Mouse (Mus musculus): ENCODE results near the gene Nek11.

Nek11 gene

GRCm38 (mm10) chr9:105313250-105313649 is 82.1 kb downstream of the Nek11 start:
- no peak for DNase-seq (ENCODE audit: low read depth in 2 of 2, low spot score in 2 of 2)

GRCm38 (mm10) chr9:105312686-105313085 is 82.6 kb downstream of the Nek11 start:
- DNase-seq (ENCODE audit: low read depth in 2 of 2, low spot score in 2 of 2), result no peak

DNA sequence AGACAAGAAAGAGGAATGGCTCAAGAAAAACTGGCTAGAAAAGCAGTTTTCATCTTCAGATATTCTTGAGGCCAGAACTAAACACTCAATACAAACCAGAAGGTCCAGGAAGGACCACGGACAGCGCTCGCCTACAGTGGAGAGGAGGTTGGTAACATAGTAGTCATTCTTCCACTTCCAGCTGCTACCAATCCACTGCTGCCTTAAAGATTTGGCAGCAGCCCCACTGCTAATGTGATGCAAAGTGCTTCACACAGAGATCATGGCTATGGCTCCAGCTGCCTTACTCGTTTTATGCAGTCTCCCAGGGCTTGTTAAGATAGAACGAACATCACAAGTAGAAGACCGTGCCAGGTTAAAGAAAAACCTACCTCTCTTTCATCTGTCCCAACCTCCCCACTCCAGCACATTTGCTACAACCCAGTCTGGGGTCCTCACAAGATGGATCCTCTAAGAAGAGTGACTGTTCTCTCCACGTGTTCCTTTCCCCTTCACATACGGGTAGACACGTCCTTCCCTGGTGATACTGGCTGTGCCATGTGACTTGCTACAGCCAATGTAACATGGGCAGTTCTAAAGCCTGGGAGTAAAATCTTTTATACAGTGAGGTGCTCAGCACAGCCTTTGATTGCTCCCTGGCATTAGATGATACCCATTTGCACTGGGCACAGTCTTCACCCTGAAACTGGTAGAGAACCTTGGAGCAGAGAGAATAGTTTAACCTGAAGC is 85.6 kb downstream of the Nek11 start:
- no peak for DNase-seq (ENCODE audit: low read depth in 2 of 2, low spot score in 2 of 2)

DNA sequence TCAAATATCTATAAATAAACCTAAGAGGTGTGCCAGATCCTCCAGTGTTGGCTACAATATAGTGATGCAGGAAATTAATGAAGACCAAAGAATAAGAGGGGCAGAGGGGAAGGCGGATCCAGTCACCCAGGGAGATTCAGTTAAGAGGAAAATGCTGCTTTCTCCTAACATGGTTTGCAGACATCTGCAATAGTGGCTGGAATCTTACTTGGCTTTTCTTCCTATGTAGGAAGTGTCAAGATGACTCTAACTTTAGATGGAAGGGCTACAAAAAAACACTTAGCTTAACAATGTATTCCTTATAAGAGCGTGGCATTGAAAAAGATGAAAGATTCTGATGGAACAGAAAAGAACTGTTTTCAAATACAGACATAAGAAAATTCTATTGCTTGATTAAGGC is 89.3 kb downstream of the Nek11 start:
- DNase-seq (ENCODE audit: low read depth in 2 of 2, low spot score in 2 of 2), result no peak

DNA sequence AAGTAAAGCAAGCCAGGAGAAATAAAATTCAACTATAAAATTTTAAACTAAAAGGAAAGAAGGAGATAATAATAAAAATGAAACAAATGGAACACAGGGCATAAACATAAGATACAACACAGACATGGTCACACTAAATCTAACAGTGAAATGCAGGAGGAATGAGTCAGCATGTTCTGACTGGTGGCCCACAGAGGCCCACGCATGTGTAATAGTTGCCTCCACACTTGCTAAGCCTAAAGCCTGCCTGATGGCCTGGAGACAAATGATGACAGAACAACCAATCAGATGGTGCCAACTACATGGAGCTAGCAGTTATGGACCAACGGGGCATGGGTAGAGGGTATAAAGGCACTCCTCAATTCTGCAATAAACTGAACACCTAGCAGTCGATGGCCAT is 93.1 kb downstream of the Nek11 start:
- no peak for DNase-seq (ENCODE audit: low read depth in 2 of 2, low spot score in 2 of 2)

GRCm38 (mm10) chr9:105301396-105301795 is 93.9 kb downstream of the Nek11 start:
- no peak for DNase-seq (ENCODE audit: low read depth in 2 of 2, low spot score in 2 of 2)

GRCm38 (mm10) chr9:105300738-105301325 is 94.5 kb downstream of the Nek11 start:
- DNase-seq (ENCODE audit: low read depth in 2 of 2, low spot score in 2 of 2), result no peak

- DNase-seq (ENCODE audit: low read depth in 2 of 2, low spot score in 2 of 2), result no peak
Observed at GRCm38 (mm10) chr9:105284670-105285069, 110.7 kb downstream of the Nek11 start.

DNA sequence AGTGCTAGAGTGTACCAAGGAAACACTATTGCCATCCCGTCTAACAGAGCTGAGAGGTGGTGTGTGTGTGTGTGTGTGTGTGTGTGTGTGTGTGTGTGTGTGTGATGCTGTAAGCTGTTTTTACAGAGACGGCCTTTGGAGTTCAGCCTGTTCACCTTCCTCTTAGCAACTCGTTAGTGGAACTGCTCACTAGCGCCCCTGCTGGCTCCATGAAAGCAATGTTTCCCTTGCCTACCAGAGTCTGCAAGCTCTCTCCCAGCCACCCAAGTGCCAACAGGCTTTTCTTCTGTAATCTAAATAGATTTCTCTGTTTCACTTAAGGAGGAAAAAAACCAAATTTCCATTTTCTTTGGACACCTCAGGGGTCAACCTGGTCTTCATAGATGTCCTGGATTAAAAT is 112.6 kb downstream of the Nek11 start:
- DNase-seq (ENCODE audit: low read depth in 2 of 2, low spot score in 2 of 2), result no peak

DNA sequence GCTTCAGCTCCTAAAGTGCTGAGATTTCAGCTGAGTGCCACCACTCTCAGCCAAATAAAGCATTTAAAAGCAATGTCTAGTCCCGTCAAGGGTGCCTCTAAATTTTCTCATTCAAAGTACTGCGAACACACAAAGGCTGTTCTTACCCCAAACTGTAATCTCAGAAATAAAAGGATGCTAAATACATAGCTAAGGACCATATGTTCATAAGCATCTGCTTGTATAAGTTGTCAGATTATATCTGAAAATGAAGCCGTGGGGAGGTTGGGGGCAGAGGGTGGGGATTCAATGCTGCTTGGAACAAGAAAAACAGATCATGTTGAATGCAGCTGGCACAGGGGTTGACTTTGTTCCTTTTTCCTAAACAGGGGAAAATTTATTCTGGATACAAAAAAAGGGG is 120.4 kb downstream of the Nek11 start:
- DNase-seq (ENCODE audit: low read depth in 2 of 2, low spot score in 2 of 2), result no peak

DNA sequence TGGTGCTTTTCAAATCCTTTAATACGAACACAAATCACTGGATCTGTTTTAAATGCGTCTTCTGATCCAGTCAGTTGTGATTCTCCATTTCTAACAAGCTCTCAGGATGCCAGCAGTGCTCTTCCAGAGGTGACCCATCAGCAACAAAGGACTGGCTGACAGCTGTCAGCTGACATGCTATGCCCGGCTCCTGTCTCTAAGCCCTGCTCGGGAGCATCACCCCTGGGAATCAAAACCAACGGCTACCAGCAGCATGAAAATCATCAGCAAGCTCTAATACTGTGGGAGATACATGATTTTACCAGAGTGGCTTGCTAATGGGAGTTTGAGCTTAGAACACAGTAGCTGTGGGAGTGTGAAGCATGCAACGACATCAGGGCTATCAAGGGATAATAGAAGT is 121.0 kb downstream of the Nek11 start:
- DNase-seq (ENCODE audit: low read depth in 2 of 2, low spot score in 2 of 2), result no peak

GRCm38 (mm10) chr9:105272241-105272640 is 123.1 kb downstream of the Nek11 start:
- DNase-seq (ENCODE audit: low read depth in 2 of 2, low spot score in 2 of 2), result no peak

GRCm38 (mm10) chr9:105263140-105263539 is 132.2 kb downstream of the Nek11 start:
- DNase-seq (ENCODE audit: low read depth in 2 of 2, low spot score in 2 of 2), result no peak

DNA sequence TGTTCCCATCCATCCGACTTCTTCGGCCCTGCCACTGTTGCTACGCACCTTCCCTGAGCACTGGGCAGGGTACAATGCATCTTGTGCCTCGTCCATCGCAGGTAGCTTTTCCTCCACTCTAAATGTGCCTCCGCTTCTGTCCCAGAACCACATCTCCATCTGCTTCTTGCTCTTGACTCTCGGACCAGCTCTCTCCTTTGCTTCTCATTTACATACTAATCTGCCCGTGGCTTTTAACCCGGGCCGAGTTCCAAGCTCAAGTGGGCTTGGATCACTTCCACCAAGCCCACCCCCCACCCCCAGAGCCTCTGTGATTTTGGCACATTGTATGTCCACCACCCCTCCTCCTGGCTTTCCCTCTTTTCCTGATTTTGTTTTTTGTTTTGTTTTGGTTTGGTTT is 137.7 kb downstream of the Nek11 start:
- DNase-seq (ENCODE audit: low read depth in 2 of 2, low spot score in 2 of 2), result no peak

DNA sequence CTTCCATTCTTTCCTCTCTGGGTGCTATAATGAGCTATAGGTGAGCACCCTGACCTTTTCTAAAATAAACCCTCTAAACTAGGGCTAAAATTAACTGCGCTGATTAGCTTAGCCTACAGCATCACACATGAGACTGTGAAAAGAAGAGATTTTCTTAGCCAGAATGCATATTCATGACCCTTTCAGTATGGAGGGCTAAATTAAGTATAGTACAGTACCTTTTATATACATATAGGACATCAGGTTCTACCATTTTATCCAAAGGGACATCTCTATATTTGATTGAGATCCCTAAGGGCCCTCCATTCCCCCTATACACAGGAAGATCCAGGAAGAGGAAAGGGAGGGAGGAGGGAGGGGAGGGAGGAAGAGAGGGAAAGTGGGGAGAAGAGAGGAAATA is 141.2 kb downstream of the Nek11 start:
- no peak for DNase-seq (ENCODE audit: low read depth in 2 of 2, low spot score in 2 of 2)

GRCm38 (mm10) chr9:105252349-105253041 is 142.8 kb downstream of the Nek11 start:
- DNase-seq (ENCODE audit: low read depth in 2 of 2, low spot score in 2 of 2), result no peak

DNA sequence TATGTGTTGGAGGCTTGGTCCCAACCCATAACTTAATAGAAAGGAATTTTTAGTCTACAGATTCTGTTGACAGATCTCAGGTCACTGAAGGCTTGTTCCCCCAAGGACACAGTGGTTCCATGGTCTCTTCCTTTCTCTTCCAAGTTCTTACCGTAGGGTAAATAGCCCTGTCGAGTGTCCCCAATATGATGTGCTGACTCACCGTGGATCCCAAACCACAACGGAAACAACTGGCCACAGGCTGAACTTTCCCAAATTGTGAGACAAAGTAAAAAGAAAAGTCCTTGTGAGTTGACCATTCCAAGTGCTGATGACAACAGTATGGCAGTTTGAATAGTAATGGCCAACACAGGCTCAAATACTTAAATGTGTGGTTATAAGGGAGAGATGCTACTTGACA is 144.1 kb downstream of the Nek11 start:
- DNase-seq (ENCODE audit: low read depth in 2 of 2, low spot score in 2 of 2), result no peak

- no peak for DNase-seq (ENCODE audit: low read depth in 2 of 2, low spot score in 2 of 2)
Observed at GRCm38 (mm10) chr9:105244024-105244423, 151.3 kb downstream of the Nek11 start.

DNA sequence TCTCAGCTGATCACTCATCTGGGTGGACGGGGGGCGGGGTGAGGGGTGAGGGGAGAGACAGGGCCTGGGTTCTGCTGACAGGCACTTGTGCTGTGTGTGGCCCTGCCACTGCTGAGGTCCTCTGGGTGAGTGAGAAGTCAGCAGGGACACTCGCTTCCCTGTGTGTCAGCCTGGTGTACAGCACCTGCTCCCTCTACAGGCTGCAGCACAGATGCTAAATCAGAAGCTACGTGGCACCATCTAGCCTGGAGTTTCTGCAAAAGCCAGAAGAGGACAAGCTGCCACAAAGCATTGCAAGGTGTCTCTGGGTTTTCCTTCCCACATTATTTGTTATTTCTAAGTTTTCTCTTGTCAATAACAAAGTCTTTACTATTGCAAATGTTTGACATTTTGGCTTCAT is 180.9 kb downstream of the Nek11 start:
- no peak for DNase-seq (ENCODE audit: low read depth in 2 of 2, low spot score in 2 of 2)

DNA sequence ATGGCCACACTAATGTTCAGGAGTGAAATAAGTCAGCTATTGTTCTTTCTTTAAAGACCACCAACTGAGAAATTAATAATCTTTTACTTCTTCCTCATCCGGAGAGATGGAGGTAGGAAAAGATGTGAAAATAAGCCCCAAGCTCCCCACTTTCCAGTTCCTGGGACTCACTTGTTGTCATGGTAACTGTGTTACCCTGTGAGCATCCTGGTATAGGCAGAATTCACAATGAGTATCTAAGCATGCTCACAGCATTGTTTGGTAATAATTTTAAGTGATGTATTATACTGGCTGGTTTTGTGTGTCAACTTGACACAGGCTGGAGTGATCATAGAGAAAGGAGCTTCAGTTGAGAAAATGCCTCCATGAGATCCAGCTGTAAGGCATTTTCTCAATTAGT is 195.0 kb downstream of the Nek11 start:
- DNase-seq (ENCODE audit: low read depth in 2 of 2, low spot score in 2 of 2), result no peak

DNA sequence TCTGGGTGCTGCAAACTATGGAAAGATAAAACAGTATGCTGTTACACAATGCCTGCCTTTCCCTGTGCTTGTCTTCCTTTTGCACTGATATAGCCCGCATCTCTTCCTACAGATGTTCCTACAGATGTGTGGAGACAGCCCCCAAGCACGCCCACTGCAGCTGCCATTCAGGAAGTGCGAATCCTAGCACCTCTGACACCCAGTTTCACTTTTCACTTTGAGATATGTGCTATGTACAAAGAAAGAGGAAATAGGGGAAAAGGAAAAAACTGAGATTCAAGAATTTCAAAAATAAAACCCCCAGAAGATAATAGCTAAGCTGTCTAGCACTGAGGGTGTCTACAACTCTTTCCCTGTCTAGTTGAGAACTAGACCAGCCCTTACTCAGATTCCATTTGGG is 208.6 kb downstream of the Nek11 start:
- no peak for DNase-seq (ENCODE audit: low read depth in 2 of 2, low spot score in 2 of 2)

DNA sequence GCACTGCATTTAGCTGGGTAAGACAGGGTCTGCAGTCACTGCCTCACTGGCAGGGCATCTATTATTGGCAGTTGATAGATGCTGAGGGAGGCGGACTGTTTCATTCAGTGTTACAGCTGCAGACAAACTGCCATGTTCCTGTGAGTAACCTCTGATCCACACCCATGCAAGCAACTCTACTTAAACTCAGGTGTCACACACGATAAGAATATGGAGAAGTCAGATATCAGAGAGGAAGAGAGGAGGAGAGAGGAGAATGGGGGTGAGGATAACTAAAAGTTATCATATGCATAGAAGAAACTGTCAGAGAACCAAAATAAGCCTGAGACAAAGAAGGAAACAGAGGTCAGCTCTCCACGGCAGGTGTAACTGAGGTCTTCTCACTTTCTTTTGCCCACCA is 212.9 kb downstream of the Nek11 start:
- DNase-seq (ENCODE audit: low read depth in 2 of 2, low spot score in 2 of 2), result no peak

DNA sequence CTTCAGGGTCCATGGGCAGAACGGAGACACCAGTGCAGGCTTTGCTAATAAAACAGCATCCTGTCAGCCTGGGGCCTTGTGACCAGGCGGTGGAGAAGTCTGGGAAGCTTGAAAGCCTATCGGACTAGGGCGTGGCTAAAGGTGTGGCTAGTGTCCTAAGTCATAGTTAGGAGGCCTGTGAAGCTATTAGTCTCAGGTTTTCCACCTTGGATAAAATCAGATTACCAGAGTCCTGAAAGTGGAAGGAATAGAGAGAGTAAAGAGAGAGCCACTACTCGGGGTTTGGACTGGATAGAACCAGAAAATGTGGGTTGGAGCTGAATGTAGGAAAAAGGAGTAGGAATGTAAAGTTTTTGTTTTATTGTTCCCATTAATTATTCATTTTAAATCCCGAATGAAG is 250.3 kb downstream of the Nek11 start, which contains the start of gene 1700080E11Rik:
TSS of gene 1700080E11Rik (minus strand) at position 101 of the 400 bp plus-strand sequence.
- no peak for DNase-seq (ENCODE audit: low read depth in 2 of 2, low spot score in 2 of 2)

Measured in CD8-positive naive resting alpha-beta T cell, adult 2 months (primary cell).